Mouse (Mus musculus): ENCODE measurements around the gene Mtm1. TPM values are rescaled to one million over a fixed set of nuclear protein-coding genes. Genes with fewer than 3 reads are reported as not detected.

Mtm1 gene
- polyA plus RNA-seq, 1 experiment from 2014 or later: 5.0 TPM

- Histone ChIP-seq H3K4me3 (ENCODE audit: low read length) (no peak overlapping the region), H3K9ac (ENCODE audit: low read depth, low read length) (no peak overlapping the region), H3K27ac (ENCODE audit: low read depth, low read length) (no peak overlapping the region), H3K4me1 (ENCODE audit: control insufficient read depth, insufficient read depth, low read depth, low read length) (no peaks in the 10 kb centered on the region), H3K36me3 (ENCODE audit: control insufficient read depth, insufficient read depth, low read length) (no peaks in the 10 kb centered on the region), H3K27me3 (replicated peaks; ENCODE audit: control insufficient read depth, insufficient read depth, low read length) (no peaks in the 10 kb centered on the region), H3K9me3 (ENCODE audit: control insufficient read depth, low read length) (no peaks in the 10 kb centered on the region), H3K4me2 (ENCODE audit: low read length) (no peak overlapping the region)
- WGBS: 99% methylated on average over 4 of the region's 4 CpGs
- ATAC-seq: no peak
These were observed 50.3 kb downstream of the Mtm1 start for GRCm38 (mm10) chrX:71260857-71261256.

DNA sequence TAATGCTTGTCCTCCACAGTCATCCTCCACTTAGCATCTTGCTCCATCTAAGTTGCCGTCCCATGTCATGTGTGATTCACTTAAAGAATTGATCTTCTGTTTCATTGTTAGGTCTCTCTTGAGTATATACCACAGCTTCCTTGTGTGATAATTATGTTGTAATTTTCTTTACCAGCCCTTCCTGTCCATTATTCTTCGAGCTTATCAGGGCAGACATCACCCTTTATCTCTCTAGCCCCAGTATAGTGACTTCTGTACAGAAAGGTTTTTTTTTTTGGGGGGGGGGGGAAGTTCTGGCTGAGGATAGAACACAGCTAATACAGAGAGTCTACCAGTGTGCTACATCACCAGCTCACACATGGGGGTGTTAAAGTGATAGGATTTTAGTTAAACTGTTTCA lies 53.7 kb downstream of the Mtm1 start:
- no peak overlapping the region for H3K9ac ChIP-seq (ENCODE audit: low read depth, low read length)
- H3K4me2 ChIP-seq (ENCODE audit: low read length): no peak overlapping the region
- no peak overlapping the region for H3K4me3 ChIP-seq (ENCODE audit: low read length)
- 83% methylated on average over 2 of the region's 2 CpGs for WGBS
- no peak for ATAC-seq
- no peak overlapping the region for H3K27ac ChIP-seq (ENCODE audit: low read depth, low read length)
- no peaks in the 10 kb centered on the region for H3K36me3 ChIP-seq (ENCODE audit: control insufficient read depth, insufficient read depth, low read length)
- H3K4me1 ChIP-seq (ENCODE audit: control insufficient read depth, insufficient read depth, low read depth, low read length): no peaks in the 10 kb centered on the region
- no peaks in the 10 kb centered on the region for H3K9me3 ChIP-seq (ENCODE audit: control insufficient read depth, low read length)
- no peaks in the 10 kb centered on the region for H3K27me3 ChIP-seq (replicated peaks; ENCODE audit: control insufficient read depth, insufficient read depth, low read length)

DNA sequence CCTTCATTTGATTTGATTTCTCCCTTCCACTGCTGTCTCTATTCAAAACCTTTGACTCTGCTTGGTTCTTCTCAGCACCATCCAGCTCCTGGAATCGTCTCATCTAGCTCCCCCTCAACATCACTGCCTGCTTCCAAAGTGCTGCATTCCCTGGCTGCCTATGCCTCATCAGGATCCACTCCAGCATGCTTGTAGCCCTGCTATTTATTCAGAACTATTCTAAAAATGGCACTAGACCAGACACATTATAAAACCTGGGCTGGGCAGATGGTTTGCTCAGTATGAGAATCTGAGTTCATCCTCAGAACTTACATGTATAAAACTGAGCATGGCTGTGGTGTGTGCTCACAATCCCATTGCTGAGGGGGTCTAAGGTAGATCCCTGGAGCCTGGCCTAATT lies 58.4 kb downstream of the Mtm1 start:
- no peaks in the 10 kb centered on the region for H3K9me3 ChIP-seq (ENCODE audit: control insufficient read depth, low read length)
- WGBS: 78% methylated on average over 1 of the region's 1 CpGs
- H3K36me3 ChIP-seq (ENCODE audit: control insufficient read depth, insufficient read depth, low read length): no peaks in the 10 kb centered on the region
- H3K27ac ChIP-seq (ENCODE audit: low read depth, low read length): no peak overlapping the region
- no peaks in the 10 kb centered on the region for H3K27me3 ChIP-seq (replicated peaks; ENCODE audit: control insufficient read depth, insufficient read depth, low read length)
- ATAC-seq: no peak
- H3K4me3 ChIP-seq (ENCODE audit: low read length): no peak overlapping the region
- H3K4me2 ChIP-seq (ENCODE audit: low read length): no peak overlapping the region
- H3K9ac ChIP-seq (ENCODE audit: low read depth, low read length): no peak overlapping the region
- no peaks in the 10 kb centered on the region for H3K4me1 ChIP-seq (ENCODE audit: control insufficient read depth, insufficient read depth, low read depth, low read length)

GRCm38 (mm10) chrX:71274150-71274549 lies 63.6 kb downstream of the Mtm1 start:
- Histone ChIP-seq H3K9ac (ENCODE audit: low read depth, low read length) (no peak overlapping the region), H3K4me1 (ENCODE audit: control insufficient read depth, insufficient read depth, low read depth, low read length) (no peaks in the 10 kb centered on the region), H3K36me3 (ENCODE audit: control insufficient read depth, insufficient read depth, low read length) (no peaks in the 10 kb centered on the region), H3K27me3 (replicated peaks; ENCODE audit: control insufficient read depth, insufficient read depth, low read length) (no peaks in the 10 kb centered on the region), H3K4me2 (ENCODE audit: low read length) (no peak overlapping the region), H3K9me3 (ENCODE audit: control insufficient read depth, low read length) (no peaks in the 10 kb centered on the region), H3K27ac (ENCODE audit: low read depth, low read length) (no peak overlapping the region), H3K4me3 (ENCODE audit: low read length) (no peak overlapping the region)
- WGBS: 95% methylated on average over 3 of the region's 3 CpGs
- ATAC-seq: no peak

DNA sequence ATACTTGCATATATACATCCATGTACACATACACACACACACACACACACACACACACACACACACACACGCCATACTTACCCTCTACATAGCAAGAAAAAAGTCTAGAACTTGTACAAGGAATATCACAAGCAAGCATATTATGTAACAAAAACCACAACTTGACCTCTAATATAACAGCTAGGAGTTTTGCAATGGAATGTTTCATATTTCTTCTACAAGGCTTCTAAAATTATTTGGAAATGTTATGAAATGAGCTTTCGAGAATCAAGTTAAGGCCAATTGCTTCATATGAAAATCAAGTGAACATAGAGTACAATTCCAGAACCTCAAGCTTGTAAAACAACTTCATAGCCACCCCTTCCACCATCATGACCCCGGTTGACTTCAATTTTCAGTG lies 74.9 kb downstream of the Mtm1 start:
- Histone ChIP-seq H3K36me3 (ENCODE audit: control insufficient read depth, insufficient read depth, low read length) (no peaks in the 10 kb centered on the region), H3K27me3 (replicated peaks; ENCODE audit: control insufficient read depth, insufficient read depth, low read length) (no peaks in the 10 kb centered on the region), H3K4me1 (ENCODE audit: control insufficient read depth, insufficient read depth, low read depth, low read length) (no peaks in the 10 kb centered on the region), H3K4me2 (ENCODE audit: low read length) (no peak overlapping the region), H3K9me3 (ENCODE audit: control insufficient read depth, low read length) (no peaks in the 10 kb centered on the region), H3K27ac (ENCODE audit: low read depth, low read length) (no peak overlapping the region), H3K9ac (ENCODE audit: low read depth, low read length) (no peak overlapping the region), H3K4me3 (ENCODE audit: low read length) (no peak overlapping the region)
- ATAC-seq: no peak
- 91% methylated on average over 3 of the region's 3 CpGs for WGBS

DNA sequence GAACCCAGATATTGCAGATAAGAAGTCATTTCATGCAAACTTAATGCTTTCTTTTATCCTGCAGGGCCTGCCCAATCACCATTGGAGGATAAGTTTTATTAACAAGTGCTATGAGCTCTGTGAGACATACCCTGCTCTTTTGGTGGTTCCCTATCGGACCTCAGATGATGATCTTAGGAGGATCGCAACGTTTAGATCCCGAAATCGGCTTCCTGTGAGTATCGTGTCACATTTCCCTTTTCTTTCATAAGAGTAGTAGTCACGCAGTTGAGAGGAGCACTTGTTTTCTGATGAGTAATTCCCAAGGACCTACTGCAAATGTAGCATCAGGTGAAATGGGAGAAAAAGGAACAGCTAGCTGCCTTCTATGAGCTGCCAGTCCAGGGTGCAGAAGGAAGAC lies 76.5 kb downstream of the Mtm1 start:
- no peak overlapping the region for H3K9ac ChIP-seq (ENCODE audit: low read depth, low read length)
- WGBS: 91% methylated on average over 7 of the region's 7 CpGs
- no peak overlapping the region for H3K4me2 ChIP-seq (ENCODE audit: low read length)
- H3K4me1 ChIP-seq (ENCODE audit: control insufficient read depth, insufficient read depth, low read depth, low read length): no peaks in the 10 kb centered on the region
- no peaks in the 10 kb centered on the region for H3K27me3 ChIP-seq (replicated peaks; ENCODE audit: control insufficient read depth, insufficient read depth, low read length)
- ATAC-seq: no peak
- H3K27ac ChIP-seq (ENCODE audit: low read depth, low read length): no peak overlapping the region
- H3K4me3 ChIP-seq (ENCODE audit: low read length): no peak overlapping the region
- no peaks in the 10 kb centered on the region for H3K9me3 ChIP-seq (ENCODE audit: control insufficient read depth, low read length)
- H3K36me3 ChIP-seq (ENCODE audit: control insufficient read depth, insufficient read depth, low read length): no peaks in the 10 kb centered on the region

GRCm38 (mm10) chrX:71294191-71294590 lies 83.6 kb downstream of the Mtm1 start:
- no peak overlapping the region for H3K27ac ChIP-seq (ENCODE audit: low read depth, low read length)
- no peak for ATAC-seq
- no peaks in the 10 kb centered on the region for H3K36me3 ChIP-seq (ENCODE audit: control insufficient read depth, insufficient read depth, low read length)
- no peak overlapping the region for H3K4me3 ChIP-seq (ENCODE audit: low read length)
- no peaks in the 10 kb centered on the region for H3K27me3 ChIP-seq (replicated peaks; ENCODE audit: control insufficient read depth, insufficient read depth, low read length)
- H3K9ac ChIP-seq (ENCODE audit: low read depth, low read length): no peak overlapping the region
- no peaks in the 10 kb centered on the region for H3K4me1 ChIP-seq (ENCODE audit: control insufficient read depth, insufficient read depth, low read depth, low read length)
- H3K9me3 ChIP-seq (ENCODE audit: control insufficient read depth, low read length): no peaks in the 10 kb centered on the region
- H3K4me2 ChIP-seq (ENCODE audit: low read length): no peak overlapping the region
- 83% methylated on average over 2 of the region's 2 CpGs for WGBS

- Histone ChIP-seq H3K4me1 (ENCODE audit: control insufficient read depth, insufficient read depth, low read depth, low read length) (no peaks in the 10 kb centered on the region), H3K4me2 (ENCODE audit: low read length) (no peak overlapping the region), H3K36me3 (ENCODE audit: control insufficient read depth, insufficient read depth, low read length) (no peaks in the 10 kb centered on the region), H3K27me3 (replicated peaks; ENCODE audit: control insufficient read depth, insufficient read depth, low read length) (no peaks in the 10 kb centered on the region), H3K9me3 (ENCODE audit: control insufficient read depth, low read length) (no peaks in the 10 kb centered on the region), H3K9ac (ENCODE audit: low read depth, low read length) (no peak overlapping the region), H3K27ac (ENCODE audit: low read depth, low read length) (no peak overlapping the region), H3K4me3 (ENCODE audit: low read length) (no peak overlapping the region)
- WGBS: 88% methylated on average over 2 of the region's 2 CpGs
- ATAC-seq: no peak
These were observed 85.4 kb downstream of the Mtm1 start for GRCm38 (mm10) chrX:71296005-71296404.

DNA sequence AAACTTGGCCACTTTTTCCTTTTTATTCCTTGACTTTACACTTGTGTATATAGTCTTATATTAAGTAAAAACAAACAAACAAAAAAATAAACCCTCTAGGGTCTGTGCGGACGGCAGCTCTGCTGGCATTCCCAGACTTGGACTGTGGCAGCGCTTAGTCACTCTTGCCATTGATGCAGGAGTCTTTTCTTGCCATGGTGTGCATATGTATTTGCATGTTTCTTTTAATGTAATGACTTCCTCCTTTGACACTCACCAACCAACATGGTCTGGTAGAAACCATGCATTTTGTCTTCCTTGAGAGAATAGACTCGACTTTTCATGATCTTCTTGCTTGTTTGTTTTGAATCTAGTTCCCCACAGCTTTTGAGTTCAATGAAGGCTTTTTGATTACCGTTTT lies 91.6 kb downstream of the Mtm1 start:
- no peaks in the 10 kb centered on the region for H3K4me1 ChIP-seq (ENCODE audit: control insufficient read depth, insufficient read depth, low read depth, low read length)
- H3K9ac ChIP-seq (ENCODE audit: low read depth, low read length): no peak overlapping the region
- ATAC-seq: no peak
- H3K4me3 ChIP-seq (ENCODE audit: low read length): no peak overlapping the region
- H3K4me2 ChIP-seq (ENCODE audit: low read length): no peak overlapping the region
- no peak overlapping the region for H3K27ac ChIP-seq (ENCODE audit: low read depth, low read length)
- no peaks in the 10 kb centered on the region for H3K27me3 ChIP-seq (replicated peaks; ENCODE audit: control insufficient read depth, insufficient read depth, low read length)
- WGBS: 91% methylated on average over 5 of the region's 5 CpGs
- H3K9me3 ChIP-seq (ENCODE audit: control insufficient read depth, low read length): no peaks in the 10 kb centered on the region
- no peaks in the 10 kb centered on the region for H3K36me3 ChIP-seq (ENCODE audit: control insufficient read depth, insufficient read depth, low read length)

- H3K4me3 ChIP-seq (ENCODE audit: low read length): no peak overlapping the region
- ATAC-seq: peak; percentile 82; the same call in 1 of the 2 replicates
- H3K27ac ChIP-seq (ENCODE audit: low read depth, low read length): no peak overlapping the region
- H3K4me2 ChIP-seq (ENCODE audit: low read length): no peak overlapping the region
- WGBS: 41% methylated on average over 8 of the region's 8 CpGs
- no peaks in the 10 kb centered on the region for H3K9me3 ChIP-seq (ENCODE audit: control insufficient read depth, low read length)
- H3K36me3 ChIP-seq (ENCODE audit: control insufficient read depth, insufficient read depth, low read length): no peaks in the 10 kb centered on the region
- H3K9ac ChIP-seq (ENCODE audit: low read depth, low read length): no peak overlapping the region
- H3K4me1 ChIP-seq (ENCODE audit: control insufficient read depth, insufficient read depth, low read depth, low read length): no peaks in the 10 kb centered on the region
- no peaks in the 10 kb centered on the region for H3K27me3 ChIP-seq (replicated peaks; ENCODE audit: control insufficient read depth, insufficient read depth, low read length)
These were observed 100.7 kb downstream of the Mtm1 start for GRCm38 (mm10) chrX:71311229-71311628.
